ENCODE assay signal across 29 mouse cellular contexts in the genomic region with DNA sequence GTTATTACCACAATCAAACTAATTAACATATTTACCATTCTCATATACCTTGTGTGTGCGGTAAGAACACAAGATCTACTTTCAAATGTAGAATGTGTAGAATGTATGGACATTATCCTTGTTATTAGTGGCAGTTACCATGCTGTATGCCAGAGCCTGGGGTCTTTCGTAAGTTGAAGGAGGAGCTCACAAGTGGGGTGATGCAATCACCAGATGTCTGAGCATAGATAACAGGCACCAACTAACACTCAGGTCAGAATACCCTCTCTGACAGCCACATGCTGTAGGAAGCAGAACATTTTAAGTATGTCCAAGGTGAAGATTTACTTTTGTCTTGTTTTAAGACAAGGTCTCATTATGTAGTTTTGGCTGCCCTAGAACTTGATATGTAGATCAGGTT. TPM values are rescaled to one million over a fixed set of nuclear protein-coding genes. Genes with fewer than 3 reads are reported as not detected.
A peak's percentile ranks its signal among the peaks of the same experiment; 100 is the strongest.
DNase-seq lines count a peak whose midpoint lies in the region; ATAC-seq and TF ChIP-seq lines count a peak whose summit lies in the region.
"Had no signal": no experiment of that assay in that cellular context is flagged by ENCODE, and none has a peak within 500 bp of the region (broad histone marks: within the 10 kb centered on the region; RNA-seq: fewer than 3 reads in every experiment).

No protein-coding gene starts in this region.

- H3K27ac ChIP-seq in liver, embryonic 12.5 days, result peak overlapping the region; percentile 61; the same call in 1 of the 2 replicates
- H3K27ac ChIP-seq in macrophage, result peak overlapping the region; percentile 91
- H3K27ac ChIP-seq in lung, postnatal 0 days (ENCODE audit: low read length), result no peak overlapping the region
- H3K27ac ChIP-seq in hindbrain, embryonic 16.5 days (ENCODE audit: low read depth, low read length), result no peak overlapping the region
- H3K27ac ChIP-seq: embryonic facial prominence, embryonic 10.5 days; embryonic facial prominence, embryonic 15.5 days; forebrain, embryonic 13.5 days; hindbrain, embryonic 13.5 days; left cerebral cortex, adult 2 months; limb, embryonic 12.5 days; midbrain, embryonic 12.5 days; neural tube, embryonic 13.5 days; stomach, postnatal 0 days had no signal

- no peak for TF ChIP-seq CTCF in lung, postnatal 0 days (IDR thresholded peaks at IDR 0.05)

- no peak overlapping the region for H3K9ac ChIP-seq in liver, embryonic 12.5 days
- H3K9ac ChIP-seq in lung, postnatal 0 days (replicated peaks; ENCODE audit: low read depth), result no peak overlapping the region
- H3K9ac ChIP-seq in hindbrain, embryonic 16.5 days (ENCODE audit: low read depth, low read length), result no peak overlapping the region
- H3K9ac ChIP-seq: embryonic facial prominence, embryonic 15.5 days; forebrain, embryonic 13.5 days; hindbrain, embryonic 13.5 days; limb, embryonic 12.5 days; midbrain, embryonic 12.5 days; neural tube, embryonic 13.5 days had no signal

- H3K36me3 ChIP-seq in liver, embryonic 12.5 days, result no peaks in the 10 kb centered on the region
- no peaks in the 10 kb centered on the region for H3K36me3 ChIP-seq in macrophage (ENCODE audit: inconsistent target)
- no peaks in the 10 kb centered on the region for H3K36me3 ChIP-seq in lung, postnatal 0 days (ENCODE audit: insufficient read depth, low read length)
- H3K36me3 ChIP-seq in hindbrain, embryonic 16.5 days (ENCODE audit: control insufficient read depth, insufficient read depth, low read length), result no peaks in the 10 kb centered on the region
- H3K36me3 ChIP-seq: embryonic facial prominence, embryonic 10.5 days; embryonic facial prominence, embryonic 15.5 days; hindbrain, embryonic 13.5 days; limb, embryonic 12.5 days; midbrain, embryonic 12.5 days; neural tube, embryonic 13.5 days had no signal

- no peaks in the 10 kb centered on the region for H3K79me2 ChIP-seq in macrophage (ENCODE audit: inconsistent target)

- no peak for TF ChIP-seq EP300 in lung, postnatal 0 days (IDR thresholded peaks at IDR 0.05)

- ATAC-seq in liver, embryonic 12.5 days, result peak; percentile 59
- peak; percentile 66 for ATAC-seq in common myeloid progenitor, adult 5-6 weeks (replicated peaks; ENCODE audit: low read depth, poor library complexity, severe bottlenecking)
- ATAC-seq in lung, postnatal 0 days, result no peak
- no peak for ATAC-seq in hindbrain, embryonic 16.5 days
- ATAC-seq: forebrain, embryonic 13.5 days had no signal

- H3K4me3 ChIP-seq in liver, embryonic 12.5 days, result no peak overlapping the region
- no peak overlapping the region for H3K4me3 ChIP-seq in macrophage (ENCODE audit: inconsistent target)
- H3K4me3 ChIP-seq in lung, postnatal 0 days (ENCODE audit: low read depth, low read length), result no peak overlapping the region
- H3K4me3 ChIP-seq in hindbrain, embryonic 16.5 days (ENCODE audit: low read length), result no peak overlapping the region
- H3K4me3 ChIP-seq: embryonic facial prominence, embryonic 10.5 days; embryonic facial prominence, embryonic 15.5 days; forebrain, embryonic 13.5 days; hindbrain, embryonic 13.5 days; left cerebral cortex, adult 2 months; limb, embryonic 12.5 days; megakaryocyte, embryonic 14.5 days; midbrain, embryonic 12.5 days; neural tube, embryonic 13.5 days had no signal

- no peak overlapping the region for H3K4me2 ChIP-seq in liver, embryonic 12.5 days
- no peak overlapping the region for H3K4me2 ChIP-seq in lung, postnatal 0 days (replicated peaks; ENCODE audit: low read depth, low read length)
- H3K4me2 ChIP-seq in hindbrain, embryonic 16.5 days (ENCODE audit: low read length), result no peak overlapping the region
- H3K4me2 ChIP-seq: embryonic facial prominence, embryonic 15.5 days; forebrain, embryonic 13.5 days; heart, embryonic 11.5 days; hindbrain, embryonic 13.5 days; limb, embryonic 12.5 days; midbrain, embryonic 12.5 days; neural tube, embryonic 13.5 days had no signal

- H3K9me3 ChIP-seq in liver, embryonic 12.5 days (replicated peaks), result no peaks in the 10 kb centered on the region
- no peaks in the 10 kb centered on the region for H3K9me3 ChIP-seq in lung, postnatal 0 days (ENCODE audit: low read length)
- H3K9me3 ChIP-seq in hindbrain, embryonic 16.5 days (ENCODE audit: control insufficient read depth, low read length), result no peaks in the 10 kb centered on the region
- H3K9me3 ChIP-seq: embryonic facial prominence, embryonic 10.5 days; embryonic facial prominence, embryonic 15.5 days; forebrain, embryonic 13.5 days; hindbrain, embryonic 13.5 days; limb, embryonic 12.5 days; megakaryocyte, embryonic 14.5 days; midbrain, embryonic 12.5 days; neural tube, embryonic 13.5 days had no signal

- 53% methylated on average over 2 of the region's 2 CpGs for WGBS in liver, embryonic 12.5 days (ENCODE audit: insufficient replicate concordance)
- WGBS in macrophage (ENCODE audit: missing documents), result 42% methylated on average over 2 of the region's 2 CpGs
- 70% methylated on average over 2 of the region's 2 CpGs for WGBS in lung, postnatal 0 days
- 95% methylated on average over 2 of the region's 2 CpGs for WGBS in hindbrain, embryonic 16.5 days

- H3K27me3 ChIP-seq in liver, embryonic 12.5 days (replicated peaks), result no peaks in the 10 kb centered on the region
- no peaks in the 10 kb centered on the region for H3K27me3 ChIP-seq in lung, postnatal 0 days (replicated peaks; ENCODE audit: insufficient read depth, low read length)
- no peaks in the 10 kb centered on the region for H3K27me3 ChIP-seq in hindbrain, embryonic 16.5 days (replicated peaks; ENCODE audit: control insufficient read depth, insufficient read depth, low read length)
- H3K27me3 ChIP-seq: embryonic facial prominence, embryonic 15.5 days; forebrain, embryonic 13.5 days; hindbrain, embryonic 13.5 days; limb, embryonic 12.5 days; midbrain, embryonic 12.5 days; neural tube, embryonic 13.5 days had no signal

- peaks cover 51% of the 10 kb centered on the region for H3K4me1 ChIP-seq in liver, embryonic 12.5 days
- H3K4me1 ChIP-seq in lung, postnatal 0 days (ENCODE audit: insufficient read depth, low read depth, low read length), result no peaks in the 10 kb centered on the region
- H3K4me1 ChIP-seq in hindbrain, embryonic 16.5 days (ENCODE audit: control insufficient read depth, insufficient read depth, low read depth, low read length), result no peaks in the 10 kb centered on the region
- H3K4me1 ChIP-seq: embryonic facial prominence, embryonic 15.5 days; forebrain, embryonic 13.5 days; limb, embryonic 12.5 days; midbrain, embryonic 12.5 days; neural tube, embryonic 13.5 days had no signal

- DNase-seq in liver (no peak), MN1 (ENCODE audit: low spot score) (no peak)
- DNase-seq in lung, postnatal 0 days (ENCODE audit: low spot score), result no peak
- DNase-seq: adrenal gland, postnatal 25 days; cerebellum, adult 18-20 months; cerebellum, postnatal 14 days; gastrocnemius, postnatal 25 days; heart, adult 18-20 months; heart, postnatal 4 days; kidney, adult 11 months; kidney, postnatal 14 days; right cerebral cortex, postnatal 4 days; thymus, adult 18-20 months; thymus, postnatal 36 days had no signal

RNA-seq across cellular contexts. Expression of a gene that starts 34.1 kb away (rescaled TPM):
- 8.8 and 9.5 TPM in 2 replicates for polyA plus RNA-seq in liver, embryonic 12.5 days (2016; fragmentation: Nextera tagmentation; extraction: Ambion mirVana)
- total RNA-seq in common myeloid progenitor, adult 5-6 weeks (2017), result 2.9 and 3.9 TPM in 2 replicates
- total RNA-seq in macrophage (2018; cell fraction: chromatin; rRNA removed), result 10 to 100 TPM in 7 of 26 experiments, 1 to 10 TPM in 18, under 1 TPM in 1; 0.95 to 17.3 (median 4.4) TPM
- total RNA-seq in macrophage (2018; cell fraction: cytosol; rRNA removed), result 10 to 100 TPM; 14.7 to 54.2 (median 30.2) TPM
- total RNA-seq in macrophage (2018; cell fraction: nucleus; rRNA removed), result 10 to 100 TPM in 25 of 26 experiments, 1 to 10 TPM in 1; 8.6 to 58.0 (median 32.0) TPM
- 17.8 to 32.1 TPM (median 29.0 TPM) in 3 replicates for polyA plus RNA-seq in macrophage (2018)
- 20.8 and 22.0 TPM in 2 replicates for polyA plus RNA-seq in lung, postnatal 0 days (2015; fragmentation: Nextera tagmentation; extraction: Ambion mirVana)
- 5.3 and 7.3 TPM in 2 replicates for polyA plus RNA-seq in hindbrain, embryonic 16.5 days (2015; fragmentation: Nextera tagmentation; extraction: Ambion mirVana)

Comparison
In these comparisons a context has a peak if more than half of its experiments do, and no peak if none do; other contexts are left out.
1. ATAC-seq: peak in liver, embryonic 12.5 days (single experiment) and common myeloid progenitor, adult 5-6 weeks (single experiment); none in lung, postnatal 0 days (single experiment) and hindbrain, embryonic 16.5 days (single experiment).
2. H3K27ac ChIP-seq: peak in liver, embryonic 12.5 days (single experiment) and macrophage (single experiment); none in lung, postnatal 0 days (single experiment) and hindbrain, embryonic 16.5 days (single experiment).